Mouse (Mus musculus): ENCODE results near the gene Jmy. TPM values are rescaled to one million over a fixed set of nuclear protein-coding genes. Genes with fewer than 3 reads are reported as not detected.

Gene Jmy
- polyA plus RNA-seq, 1 experiment = 12.6 TPM

DNA sequence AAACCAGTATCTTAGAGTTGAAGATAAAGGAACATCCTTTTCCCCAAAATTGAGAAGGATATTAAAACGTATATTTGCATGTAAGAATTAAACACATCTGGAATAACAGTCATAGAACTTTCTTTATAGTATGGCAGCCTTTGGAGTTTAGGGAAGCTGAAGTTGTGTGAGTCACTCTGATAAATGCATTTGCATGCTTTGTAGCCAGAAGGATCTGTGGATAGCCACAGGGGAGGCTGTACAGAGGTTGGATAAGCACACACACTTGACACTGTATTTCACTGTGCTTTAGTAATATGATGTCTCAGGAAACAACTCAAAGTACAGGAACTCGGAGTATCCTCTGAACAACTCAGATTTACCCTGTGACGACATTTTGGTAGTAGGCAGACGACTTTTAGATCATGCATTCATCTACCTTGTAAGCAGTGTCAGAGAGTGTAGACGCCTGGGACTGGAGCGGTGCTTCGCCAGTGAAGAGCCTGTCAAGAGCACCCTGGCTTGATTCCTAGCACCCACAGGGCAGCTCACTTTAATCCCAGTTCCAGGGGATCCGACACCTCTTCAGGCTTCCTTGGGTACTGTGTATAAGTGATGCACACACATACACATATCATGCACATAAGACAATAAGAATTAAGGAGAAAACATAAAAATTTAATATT, 119.1 kb downstream of the Jmy start:
- Histone ChIP-seq H3K27me3 (ENCODE audit: control insufficient read depth, insufficient read depth, low read length) (no peaks in the 10 kb centered on the region), H3K4me3 (ENCODE audit: control insufficient read depth, low read depth, low read length) (no peak overlapping the region), H3K36me3 (ENCODE audit: control insufficient read depth, insufficient read depth, low read length) (no peaks in the 10 kb centered on the region), H3K4me1 (ENCODE audit: control insufficient read depth, insufficient read depth, low read length) (no peaks in the 10 kb centered on the region), H3K27ac (ENCODE audit: control insufficient read depth, insufficient read depth, low read depth, low read length) (no peak overlapping the region)
- no peak for TF ChIP-seq POLR2A (IDR thresholded peaks at IDR 0.05; ENCODE audit: control insufficient read depth, low read depth, low read length)
- no peak for TF ChIP-seq CTCF (IDR thresholded peaks at IDR 0.05; ENCODE audit: control insufficient read depth, insufficient read depth, insufficient replicate concordance, low read depth, low read length)

Other genes with a start within 250 kb of the Jmy start
- 4.7 and 5.4 TPM in 2 replicates for gene Homer1, start 200.2 kb downstream of the Jmy start, polyA plus RNA-seq (2012; rRNA removed)
- gene Bhmt, start 138.2 kb upstream of the Jmy start, polyA plus RNA-seq (2012; rRNA removed) = 9.6 and 23.1 TPM in 2 replicates
- 1.4 and 1.7 TPM in 2 replicates for gene Bhmt2, start 174.5 kb upstream of the Jmy start, polyA plus RNA-seq (2012; rRNA removed)
- gene Dmgdh, start 174.6 kb upstream of the Jmy start, polyA plus RNA-seq (2012; rRNA removed) = 0.12 and 0.17 TPM in 2 replicates

Measured in testis, adult 2 months (tissue).